Mouse (Mus musculus) midbrain, embryonic 13.5 days (tissue): ENCODE data around the gene Camsap1. TPM values are rescaled to one million over a fixed set of nuclear protein-coding genes. Genes with fewer than 3 reads are reported as not detected.

Source experiments
- ATAC-seq: fragments of 200-750 bp; cut with Nextera tagmentation; 2 replicates; pipeline ENCODE4 v1.8.0; 2017; ENCODE audit warnings: mild to moderate bottlenecking, moderate TSS enrichment, moderate library complexity
- H3K27ac ChIP-seq: fragments of 300-500 bp; sonication (generic); 2 replicates; pipeline ENCODE4 v1.5.1; 2015; ENCODE audit warnings: inconsistent platforms, mild to moderate bottlenecking, moderate library complexity
- H3K27me3 ChIP-seq: fragments of 300-500 bp; sonication (generic); 2 replicates; pipeline ENCODE4 v1.6.1; 2015; ENCODE audit warnings: mild to moderate bottlenecking, inconsistent platforms
- H3K36me3 ChIP-seq: fragments of 300-500 bp; sonication (generic); 2 replicates; pipeline ENCODE4 v1.6.1; 2015; ENCODE audit warnings: mild to moderate bottlenecking, inconsistent platforms
- H3K4me1 ChIP-seq: fragments of 300-500 bp; sonication (generic); replicated peaks from 2 replicates; pipeline ENCODE4 v1.6.1; 2015; ENCODE audit warnings: inconsistent platforms
- H3K4me2 ChIP-seq: fragments of 300-500 bp; sonication (generic); replicated peaks from 2 replicates; pipeline ENCODE4 v1.6.1; 2015; ENCODE audit warnings: moderate library complexity, mild to moderate bottlenecking, inconsistent platforms
- H3K4me3 ChIP-seq: fragments of 300-500 bp; sonication (generic); replicated peaks from 2 replicates; pipeline ENCODE4 v1.5.1; 2015; ENCODE audit warnings: mild to moderate bottlenecking, inconsistent platforms
- H3K9ac ChIP-seq: fragments of 300-500 bp; sonication (generic); replicated peaks from 2 replicates; pipeline ENCODE4 v1.6.1; 2015; ENCODE audit warnings: mild to moderate bottlenecking, inconsistent platforms
- H3K9me3 ChIP-seq: fragments of 300-500 bp; sonication (generic); 2 replicates; pipeline ENCODE4 v1.6.1; 2016; ENCODE audit warnings: mild to moderate bottlenecking, inconsistent platforms
- WGBS: fragments of 180-500 bp; shearing (Covaris S2); methylation state at CpG from one replicate; pipeline ENCODE4 v1.1.7; 2015; 5-methylcytosine and 5-hydroxymethylcytosine counted together
- polyA plus RNA-seq: library from polyadenylated mRNA; unstranded; fragments of >200 nt; fragmentation: Nextera tagmentation; extraction: Ambion mirVana; gene quantifications from 2 replicates; pipeline ENCODE4 v1.2.1, GENCODE M21; 2015

Camsap1 gene
- polyA plus RNA-seq, 1 experiment from 2014 or later = 59.1 TPM

GRCm38 (mm10) chr2:25975141-25975770 is 7.8 kb downstream of the Camsap1 start:
- H3K27ac ChIP-seq = no peak overlapping the region
- H3K9ac ChIP-seq = no peak overlapping the region
- H3K27me3 ChIP-seq = no peaks in the 10 kb centered on the region
- H3K4me1 ChIP-seq = peaks cover 39% of the 10 kb centered on the region
- H3K36me3 ChIP-seq = peaks cover 6% of the 10 kb centered on the region; the same call in 1 of the 2 replicates
- no peaks in the 10 kb centered on the region for H3K9me3 ChIP-seq
- no peak for ATAC-seq
- no peak overlapping the region for H3K4me3 ChIP-seq
- whole genome bisulfite sequencing = 89% methylated on average over 4 of the region's 4 CpGs
- H3K4me2 ChIP-seq = no peak overlapping the region

- ATAC-seq = no peak
Observed at GRCm38 (mm10) chr2:25970426-25970825, 12.7 kb downstream of the Camsap1 start.

GRCm38 (mm10) chr2:25969319-25969718 is 13.8 kb downstream of the Camsap1 start:
- H3K27ac ChIP-seq = no peak overlapping the region
- no peak for ATAC-seq
- H3K4me3 ChIP-seq = no peak overlapping the region
- peaks cover 27% of the 10 kb centered on the region for H3K4me1 ChIP-seq
- no peak overlapping the region for H3K9ac ChIP-seq
- H3K9me3 ChIP-seq = no peaks in the 10 kb centered on the region
- H3K4me2 ChIP-seq = no peak overlapping the region
- peaks cover 31% of the 10 kb centered on the region for H3K36me3 ChIP-seq
- 93% methylated on average over 4 of the region's 4 CpGs for WGBS
- no peaks in the 10 kb centered on the region for H3K27me3 ChIP-seq

More at GRCm38 (mm10) chr2:25970426-25970825, 12.7 kb downstream of the Camsap1 start:
- H3K9ac ChIP-seq = no peak overlapping the region
- H3K4me1 ChIP-seq = peaks cover 27% of the 10 kb centered on the region
- H3K27me3 ChIP-seq = no peaks in the 10 kb centered on the region
- peaks cover 20% of the 10 kb centered on the region for H3K36me3 ChIP-seq
- no peak overlapping the region for H3K4me3 ChIP-seq
- 86% methylated on average over 2 of the region's 2 CpGs for WGBS
- H3K27ac ChIP-seq = no peak overlapping the region
- H3K4me2 ChIP-seq = no peak overlapping the region
- no peaks in the 10 kb centered on the region for H3K9me3 ChIP-seq

- H3K4me1 ChIP-seq = no peaks in the 10 kb centered on the region
- no peak overlapping the region for H3K9ac ChIP-seq
- H3K4me2 ChIP-seq = no peak overlapping the region
- H3K4me3 ChIP-seq = no peak overlapping the region
- WGBS = 87% methylated on average over 3 of the region's 3 CpGs
- H3K27ac ChIP-seq = no peak overlapping the region
- peaks cover 73% of the 10 kb centered on the region for H3K36me3 ChIP-seq
- no peaks in the 10 kb centered on the region for H3K9me3 ChIP-seq
- ATAC-seq = no peak
- H3K27me3 ChIP-seq = no peaks in the 10 kb centered on the region
Observed at GRCm38 (mm10) chr2:25949291-25949690, 33.8 kb downstream of the Camsap1 start.

- H3K4me1 ChIP-seq = no peaks in the 10 kb centered on the region
- H3K27ac ChIP-seq = no peak overlapping the region
- no peak overlapping the region for H3K4me2 ChIP-seq
- no peak overlapping the region for H3K4me3 ChIP-seq
- no peaks in the 10 kb centered on the region for H3K27me3 ChIP-seq
- no peaks in the 10 kb centered on the region for H3K9me3 ChIP-seq
- 92% methylated on average over 3 of the region's 3 CpGs for WGBS
- peaks cover 75% of the 10 kb centered on the region for H3K36me3 ChIP-seq
- H3K9ac ChIP-seq = no peak overlapping the region
- no peak for ATAC-seq
Observed at GRCm38 (mm10) chr2:25947950-25948349, 35.1 kb downstream of the Camsap1 start.

GRCm38 (mm10) chr2:25943822-25944221 is 39.3 kb downstream of the Camsap1 start:
- no peaks in the 10 kb centered on the region for H3K27me3 ChIP-seq
- 86% methylated on average over 2 of the region's 2 CpGs for WGBS
- H3K4me2 ChIP-seq = no peak overlapping the region
- H3K27ac ChIP-seq = no peak overlapping the region
- H3K4me3 ChIP-seq = no peak overlapping the region
- peaks cover 82% of the 10 kb centered on the region for H3K36me3 ChIP-seq
- no peaks in the 10 kb centered on the region for H3K9me3 ChIP-seq
- H3K4me1 ChIP-seq = no peaks in the 10 kb centered on the region
- no peak for ATAC-seq
- H3K9ac ChIP-seq = no peak overlapping the region

GRCm38 (mm10) chr2:25940503-25940902 is 42.6 kb downstream of the Camsap1 start:
- Histone ChIP-seq H3K9me3 (no peaks in the 10 kb centered on the region), H3K27ac (no peak overlapping the region), H3K4me2 (no peak overlapping the region), H3K36me3 (peaks cover 98% of the 10 kb centered on the region), H3K9ac (no peak overlapping the region), H3K27me3 (no peaks in the 10 kb centered on the region), H3K4me3 (no peak overlapping the region), H3K4me1 (no peaks in the 10 kb centered on the region)
- 93% methylated on average over 6 of the region's 6 CpGs for WGBS
- no peak for ATAC-seq

GRCm38 (mm10) chr2:25931249-25931859 is 51.7 kb downstream of the Camsap1 start:
- no peak overlapping the region for H3K9ac ChIP-seq

GRCm38 (mm10) chr2:25927821-25928220 is 55.3 kb downstream of the Camsap1 start:
- no peak overlapping the region for H3K9ac ChIP-seq
- H3K36me3 ChIP-seq = peaks cover 87% of the 10 kb centered on the region
- no peaks in the 10 kb centered on the region for H3K27me3 ChIP-seq
- H3K9me3 ChIP-seq = no peaks in the 10 kb centered on the region
- H3K4me2 ChIP-seq = no peak overlapping the region
- 98% methylated on average over 7 of the region's 7 CpGs for WGBS
- ATAC-seq = no peak
- no peak overlapping the region for H3K27ac ChIP-seq
- no peaks in the 10 kb centered on the region for H3K4me1 ChIP-seq
- no peak overlapping the region for H3K4me3 ChIP-seq

More at GRCm38 (mm10) chr2:25931249-25931859, 51.7 kb downstream of the Camsap1 start:
- Histone ChIP-seq H3K9me3 (no peaks in the 10 kb centered on the region), H3K27me3 (no peaks in the 10 kb centered on the region), H3K4me2 (no peak overlapping the region), H3K36me3 (peaks cover 94% of the 10 kb centered on the region), H3K27ac (no peak overlapping the region), H3K4me1 (no peaks in the 10 kb centered on the region), H3K4me3 (no peak overlapping the region)
- 82% methylated on average over 6 of the region's 6 CpGs for WGBS
- no peak for ATAC-seq

GRCm38 (mm10) chr2:25924934-25925333 is 58.1 kb downstream of the Camsap1 start:
- H3K4me2 ChIP-seq = no peak overlapping the region
- peaks cover 60% of the 10 kb centered on the region for H3K36me3 ChIP-seq
- peaks cover 6% of the 10 kb centered on the region for H3K4me1 ChIP-seq
- no peak for ATAC-seq
- H3K27me3 ChIP-seq = no peaks in the 10 kb centered on the region
- H3K4me3 ChIP-seq = no peak overlapping the region
- no peaks in the 10 kb centered on the region for H3K9me3 ChIP-seq
- H3K9ac ChIP-seq = no peak overlapping the region
- WGBS = 94% methylated on average over 4 of the region's 4 CpGs
- no peak overlapping the region for H3K27ac ChIP-seq

- Histone ChIP-seq H3K4me2 (no peak overlapping the region), H3K27ac (no peak overlapping the region), H3K4me3 (no peak overlapping the region), H3K4me1 (peaks cover 9% of the 10 kb centered on the region), H3K36me3 (peaks cover 51% of the 10 kb centered on the region), H3K9ac (no peak overlapping the region), H3K27me3 (no peaks in the 10 kb centered on the region), H3K9me3 (no peaks in the 10 kb centered on the region)
- 89% methylated on average over 2 of the region's 2 CpGs for WGBS
- no peak for ATAC-seq
Observed at GRCm38 (mm10) chr2:25923799-25924198, 59.3 kb downstream of the Camsap1 start.

GRCm38 (mm10) chr2:25919972-25920371 is 63.1 kb downstream of the Camsap1 start:
- Histone ChIP-seq H3K4me1 (peaks cover 9% of the 10 kb centered on the region), H3K4me3 (no peak overlapping the region), H3K36me3 (peaks cover 18% of the 10 kb centered on the region), H3K4me2 (no peak overlapping the region), H3K27ac (no peak overlapping the region), H3K27me3 (no peaks in the 10 kb centered on the region), H3K9ac (no peak overlapping the region), H3K9me3 (no peaks in the 10 kb centered on the region)
- ATAC-seq = no peak
- 72% methylated on average over 3 of the region's 3 CpGs for WGBS
